Mouse (Mus musculus) lung, embryonic 14.5 days (tissue): ENCODE measurements around the gene Gale. TPM values are rescaled to one million over a fixed set of nuclear protein-coding genes. Genes with fewer than 3 reads are reported as not detected.
A peak's percentile ranks its signal among the peaks of the same experiment; 100 is the strongest.

Source experiments
- ATAC-seq: fragments of 200-750 bp; cut with Nextera tagmentation; 2 replicates; pipeline ENCODE4 v1.8.0; 2017; ENCODE audit warnings: mild to moderate bottlenecking, moderate TSS enrichment, moderate library complexity; ENCODE audit not compliant: insufficient read depth
- DNase-seq: peaks from one replicate; pipeline ENCODE4 v3.0.0-alpha.2; 2015
- H3K27ac ChIP-seq: fragments of 300-500 bp; sonication (generic); 2 replicates; pipeline ENCODE4 v1.5.1; 2014; ENCODE audit warnings: low read depth, mild to moderate bottlenecking, moderate library complexity
- H3K27me3 ChIP-seq: fragments of 300-500 bp; sonication (generic); 2 replicates; pipeline ENCODE4 v1.6.1; 2014; ENCODE audit warnings: low read length, control low read depth; ENCODE audit not compliant: insufficient read depth
- H3K36me3 ChIP-seq: fragments of 300-500 bp; sonication (generic); 2 replicates; pipeline ENCODE4 v1.6.1; 2014; ENCODE audit warnings: control low read depth; ENCODE audit not compliant: insufficient read depth
- H3K4me1 ChIP-seq: fragments of 300-500 bp; sonication (generic); 2 replicates; pipeline ENCODE4 v1.6.1; 2014; ENCODE audit warnings: antibody characterized with exemption, control low read depth; ENCODE audit not compliant: insufficient read depth
- H3K4me2 ChIP-seq: fragments of 300-500 bp; sonication (generic); 2 replicates; pipeline ENCODE4 v1.6.1; 2014; ENCODE audit warnings: mild to moderate bottlenecking
- H3K4me3 ChIP-seq: fragments of 300-500 bp; sonication (generic); 2 replicates; pipeline ENCODE4 v1.5.1; 2014; ENCODE audit warnings: low read depth, low read length
- H3K9ac ChIP-seq: fragments of 300-500 bp; sonication (generic); 2 replicates; pipeline ENCODE4 v1.6.1; 2014
- H3K9me3 ChIP-seq: fragments of 300-500 bp; sonication (generic); 2 replicates; pipeline ENCODE4 v1.6.1; 2016; ENCODE audit warnings: low read depth, low read length, control low read depth
- CTCF ChIP-seq: IDR thresholded peaks from 2 replicates; pipeline ENCODE4 v1.5.1; 2016; ENCODE audit warnings: antibody characterized with exemption, low read depth
- whole genome bisulfite sequencing: fragments of 180-500 bp; shearing (Covaris S2); extraction: QIAGEN DNeasy Blood & Tissue Kit; methylation state at CpG from one replicate; pipeline ENCODE4 v1.1.7; 2014; 5-methylcytosine and 5-hydroxymethylcytosine counted together
- polyA plus RNA-seq: library from polyadenylated mRNA; unstranded; fragments of >200 nt; fragmentation: Nextera tagmentation; extraction: Ambion mirVana; gene quantifications from 2 replicates; pipeline ENCODE4 v1.2.1, GENCODE M21; 2014

The Gale gene
- polyA plus RNA-seq, 1 experiment from 2014 or later: 30.3 TPM

DNA sequence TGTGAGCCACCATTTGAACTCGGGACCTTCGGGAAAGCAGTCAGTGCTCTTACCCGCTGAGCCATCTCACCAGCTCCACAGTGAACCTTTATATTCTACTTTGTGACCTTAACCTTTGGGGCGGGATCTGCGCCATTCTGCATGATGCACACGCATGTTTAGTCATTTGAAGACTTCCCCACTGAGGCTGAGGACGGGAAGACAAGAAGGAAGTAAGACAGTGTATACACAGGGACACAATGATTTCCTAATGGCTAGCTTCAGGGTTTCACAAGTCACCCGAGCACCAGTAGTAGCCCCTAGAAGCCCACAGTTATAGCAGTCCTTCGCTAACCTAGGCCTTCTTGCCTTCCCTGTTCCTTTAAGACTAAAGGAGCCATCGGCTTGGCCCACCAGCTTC is 17.8 kb upstream of the Gale start:
- Histone ChIP-seq H3K4me1 (0 out of 2 replicates have a peak, but pooled peaks cover 3% of the 10 kb centered on the region), H3K9ac (peak overlapping the region; percentile 72; the same call in 1 of the 2 replicates), H3K27me3 (no peaks in the 10 kb centered on the region), H3K4me2 (peak overlapping the region; percentile 87), H3K27ac (peak overlapping the region; percentile 38; the same call in 1 of the 2 replicates), H3K36me3 (peaks cover 4% of the 10 kb centered on the region; the same call in 1 of the 2 replicates), H3K9me3 (no peaks in the 10 kb centered on the region), H3K4me3 (peak overlapping the region; percentile 72)
- TF ChIP-seq CTCF: no peak
- ATAC-seq: peak; percentile 21; the same call in 1 of the 2 replicates
- DNase-seq: no peak
- WGBS: 69% methylated on average over 10 of the region's 10 CpGs

DNA sequence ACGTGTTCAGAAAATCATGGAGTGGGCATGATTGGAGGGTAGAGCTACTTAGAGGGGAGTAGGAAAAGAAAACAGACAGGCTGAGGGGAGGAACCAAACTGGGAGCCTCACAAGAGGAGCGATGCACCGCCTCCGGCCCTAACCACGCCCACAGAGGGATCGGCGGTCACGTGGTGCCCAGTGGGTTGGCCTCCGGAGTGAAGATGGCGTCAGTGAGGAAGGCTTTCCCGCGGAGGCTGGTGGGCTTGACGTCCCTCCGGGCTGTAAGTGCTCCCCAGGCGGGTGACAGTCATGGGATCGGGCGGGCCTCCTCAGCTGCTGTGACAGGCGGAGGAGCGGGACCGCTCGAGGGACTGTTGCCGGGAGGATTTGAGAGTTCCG is 17.3 kb upstream of the Gale start, which contains the start of gene Hmgcl:
TSS of gene Hmgcl (plus strand) at position 171 of the 381 bp plus-strand sequence.
- whole genome bisulfite sequencing: under 1% methylated on average over 23 of the region's 23 CpGs
- DNase-seq (peak; percentile 98), ATAC-seq (peak; percentile 94)
- peak within 1 kb of the TSS; percentile 87 for H3K4me2 ChIP-seq
- H3K27ac ChIP-seq: peak within 1 kb of the TSS; percentile 55; the same call in 1 of the 2 replicates
- H3K4me3 ChIP-seq: peak within 1 kb of the TSS; percentile 72
- H3K9me3 ChIP-seq: no peaks in the 10 kb centered on the region
- H3K9ac ChIP-seq: peak within 1 kb of the TSS; percentile 72
- H3K27me3 ChIP-seq: no peaks in the 10 kb centered on the region
- no peak for TF ChIP-seq CTCF
- H3K4me1 ChIP-seq: 0 out of 2 replicates have a peak, but pooled peaks cover 3% of the 10 kb centered on the region
- H3K36me3 ChIP-seq: peaks cover 4% of the 10 kb centered on the region

DNA sequence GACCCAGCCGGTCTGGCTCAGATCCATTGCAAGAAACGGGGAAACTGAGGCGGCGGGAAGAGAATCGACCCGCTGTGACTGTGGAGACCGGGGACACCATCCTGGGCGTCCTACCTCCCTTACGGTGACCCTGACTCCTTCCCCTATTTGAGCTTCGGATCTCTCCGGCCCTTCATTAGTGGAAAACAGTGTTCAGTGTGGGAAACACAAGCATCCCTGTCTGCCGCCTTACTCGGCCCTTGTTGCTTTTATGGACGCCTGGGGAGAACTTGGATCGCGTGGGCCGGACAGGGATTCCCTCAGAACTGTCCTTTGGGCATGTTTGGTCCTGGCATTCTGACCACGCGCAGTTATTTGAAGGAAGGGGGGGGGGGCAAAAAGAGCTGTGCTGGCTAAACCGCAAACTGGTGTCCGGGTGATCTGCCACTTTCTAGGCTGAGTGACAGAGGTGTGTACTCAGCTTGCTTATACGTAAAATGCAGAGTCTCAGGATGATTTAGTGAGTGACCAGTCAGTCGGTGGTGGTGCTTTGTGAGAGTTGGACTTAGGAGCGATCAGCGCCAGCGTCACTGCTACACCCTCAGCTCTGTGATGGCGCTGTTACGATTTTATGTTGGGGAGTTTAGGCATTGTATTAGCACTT is 16.7 kb upstream of the Gale start:
- ATAC-seq: peak; percentile 4
- no peak for TF ChIP-seq CTCF
- DNase-seq: peak; percentile 44
- Histone ChIP-seq H3K27ac (peak overlapping the region; percentile 55; the same call in 1 of the 2 replicates), H3K9me3 (no peaks in the 10 kb centered on the region), H3K4me2 (peak overlapping the region; percentile 87), H3K36me3 (peaks cover 8% of the 10 kb centered on the region), H3K4me1 (0 out of 2 replicates have a peak, but pooled peaks cover 3% of the 10 kb centered on the region), H3K27me3 (no peaks in the 10 kb centered on the region), H3K4me3 (peak overlapping the region; percentile 72), H3K9ac (peak overlapping the region; percentile 72)
- WGBS: under 1% methylated on average over 28 of the region's 28 CpGs

DNA sequence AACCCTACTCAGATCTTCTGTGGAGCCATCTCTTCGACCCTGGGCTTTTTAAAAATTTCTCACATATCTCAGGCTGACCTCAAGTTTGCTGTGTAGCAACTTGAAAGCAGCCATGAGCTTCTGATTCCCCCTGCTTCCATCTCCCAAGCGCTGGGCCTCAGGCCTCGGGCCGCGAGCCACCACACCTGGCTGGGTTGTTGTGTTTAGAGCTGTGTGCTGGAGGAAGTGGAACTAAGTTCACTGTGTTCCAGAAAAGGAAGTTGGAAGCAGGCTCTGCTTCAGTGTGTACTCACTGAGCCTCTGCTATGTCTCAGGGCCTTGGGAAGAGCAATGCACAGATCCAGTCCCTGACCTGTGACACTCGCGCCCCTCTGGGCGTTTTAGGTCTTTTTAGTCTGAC is 15.4 kb upstream of the Gale start:
- H3K4me3 ChIP-seq: no peak overlapping the region
- no peak overlapping the region for H3K9ac ChIP-seq
- peaks cover 16% of the 10 kb centered on the region for H3K36me3 ChIP-seq
- 0 out of 2 replicates have a peak, but pooled peaks cover 3% of the 10 kb centered on the region for H3K4me1 ChIP-seq
- no peaks in the 10 kb centered on the region for H3K27me3 ChIP-seq
- 90% methylated on average over 8 of the region's 8 CpGs for WGBS
- no peak for TF ChIP-seq CTCF
- 0 out of 2 replicates have a peak overlapping the region, but pooled peaks have one; percentile 23 for H3K4me2 ChIP-seq
- no peaks in the 10 kb centered on the region for H3K9me3 ChIP-seq
- no peak overlapping the region for H3K27ac ChIP-seq
- no peak for ATAC-seq
- no peak for DNase-seq

DNA sequence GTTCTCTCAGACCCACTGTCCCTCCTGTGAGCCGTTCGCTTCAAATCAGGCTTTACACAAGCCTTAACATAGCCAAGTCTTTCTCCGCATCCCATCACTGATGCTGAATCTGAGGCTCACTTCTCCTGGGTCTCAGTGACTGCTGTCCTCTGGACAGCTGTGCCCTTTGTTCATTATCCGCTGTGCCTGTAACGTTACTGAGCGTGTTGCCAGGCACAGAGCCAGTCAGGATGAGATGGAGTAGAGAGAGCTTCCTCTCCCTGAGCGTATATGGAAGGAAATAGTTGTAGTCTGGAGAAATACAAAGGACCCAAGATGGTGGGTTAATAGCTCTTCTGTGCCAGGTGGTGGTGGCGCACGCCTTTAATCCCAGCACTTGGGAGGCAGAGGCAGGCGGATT is 14.1 kb upstream of the Gale start:
- 0 out of 2 replicates have a peak, but pooled peaks cover 3% of the 10 kb centered on the region for H3K4me1 ChIP-seq
- no peaks in the 10 kb centered on the region for H3K27me3 ChIP-seq
- no peaks in the 10 kb centered on the region for H3K9me3 ChIP-seq
- H3K4me2 ChIP-seq: no peak overlapping the region
- H3K4me3 ChIP-seq: no peak overlapping the region
- no peak overlapping the region; the same call in 1 of the 2 replicates for H3K27ac ChIP-seq
- peaks cover 21% of the 10 kb centered on the region for H3K36me3 ChIP-seq
- no peak for TF ChIP-seq CTCF
- ATAC-seq: no peak
- WGBS: 77% methylated on average over 10 of the region's 10 CpGs
- peak; percentile 39 for DNase-seq
- H3K9ac ChIP-seq: no peak overlapping the region

DNA sequence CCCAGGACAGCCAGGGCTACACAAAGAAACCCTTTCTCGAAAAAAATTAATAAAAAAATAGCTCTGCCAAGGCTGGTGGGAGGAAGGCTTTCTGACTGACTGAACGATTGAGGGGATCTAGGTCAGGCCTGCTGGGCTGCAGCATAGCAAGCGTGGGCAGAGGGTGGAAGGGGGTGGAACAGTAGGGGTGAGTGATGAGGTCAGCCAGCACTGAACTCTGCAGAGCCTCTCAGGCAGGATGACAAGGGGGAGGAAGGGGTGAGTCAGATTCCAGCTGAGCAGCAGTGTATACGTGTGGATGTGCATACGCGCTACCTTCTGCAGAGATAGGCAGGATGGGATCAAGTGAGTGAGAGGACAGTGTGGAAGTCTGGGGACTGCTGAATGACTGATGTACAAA is 13.6 kb upstream of the Gale start:
- Histone ChIP-seq H3K4me2 (no peak overlapping the region), H3K27me3 (no peaks in the 10 kb centered on the region), H3K36me3 (peaks cover 24% of the 10 kb centered on the region), H3K9ac (no peak overlapping the region), H3K9me3 (no peaks in the 10 kb centered on the region), H3K27ac (no peak overlapping the region), H3K4me3 (no peak overlapping the region), H3K4me1 (0 out of 2 replicates have a peak, but pooled peaks cover 3% of the 10 kb centered on the region)
- no peak for TF ChIP-seq CTCF
- 51% methylated on average over 6 of the region's 6 CpGs for WGBS
- peak; percentile 22 for DNase-seq
- no peak for ATAC-seq

DNA sequence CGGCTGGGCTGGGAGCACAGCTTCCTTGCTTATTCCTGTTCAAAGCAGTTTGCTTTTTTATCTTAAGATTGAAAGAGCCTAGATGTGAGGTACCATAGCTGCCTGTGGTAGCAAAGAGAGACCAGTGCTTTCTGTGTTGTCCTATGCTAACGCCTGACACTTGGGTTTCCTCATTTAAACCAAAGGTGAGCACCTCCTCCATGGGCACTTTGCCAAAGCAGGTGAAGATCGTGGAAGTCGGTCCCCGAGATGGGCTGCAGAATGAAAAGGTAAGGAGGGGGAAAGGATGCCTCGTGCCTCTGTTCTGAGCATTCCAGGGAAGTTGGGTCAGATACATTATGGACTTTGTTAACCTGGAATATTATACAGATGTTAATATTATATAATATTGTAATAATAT is 13.2 kb upstream of the Gale start:
- DNase-seq: no peak
- Histone ChIP-seq H3K36me3 (peaks cover 28% of the 10 kb centered on the region), H3K27ac (no peak overlapping the region), H3K4me1 (0 out of 2 replicates have a peak, but pooled peaks cover 3% of the 10 kb centered on the region), H3K9me3 (no peaks in the 10 kb centered on the region), H3K27me3 (no peaks in the 10 kb centered on the region), H3K4me3 (no peak overlapping the region), H3K4me2 (no peak overlapping the region), H3K9ac (no peak overlapping the region)
- no peak for TF ChIP-seq CTCF
- no peak for ATAC-seq
- WGBS: 71% methylated on average over 6 of the region's 6 CpGs
